Mouse (Mus musculus): ENCODE measurements at regions not wholly inside any gene's neighbourhood (a gene's known extent, or its start where the extent isn't known, plus 50 kb on each side); places are given as distances from the start of the nearest gene placed in this dataset.

DNA sequence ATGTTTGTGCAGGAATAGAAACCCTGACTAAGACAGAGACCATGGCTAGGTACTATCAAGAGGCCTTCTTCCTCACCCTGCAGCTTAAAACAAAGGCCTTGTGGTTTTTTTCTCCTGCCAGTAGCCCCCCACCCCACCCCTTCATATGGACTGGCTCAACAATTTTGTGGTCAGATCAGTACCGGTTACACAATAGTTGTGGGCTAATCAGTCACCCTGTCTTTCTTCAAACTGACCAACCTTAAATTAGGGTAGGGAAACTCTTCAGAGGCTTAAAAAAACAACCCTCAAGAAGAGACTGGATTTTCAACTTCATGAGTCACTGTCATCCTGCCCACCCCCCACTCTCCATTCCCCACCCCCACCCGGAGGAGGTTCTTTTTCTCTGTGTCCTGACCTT is 58.6 kb upstream of the Usp27x start:
- Histone ChIP-seq H3K4me1 (ENCODE audit: control insufficient read depth, insufficient read depth, low read length) (no peaks in the 10 kb centered on the region), H3K27ac (ENCODE audit: low read length) (no peak overlapping the region), H3K4me3 (ENCODE audit: low read depth, low read length) (no peak overlapping the region), H3K9me3 (replicated peaks; ENCODE audit: control insufficient read depth, low read length, poor library complexity, severe bottlenecking) (no peaks in the 10 kb centered on the region), H3K9ac (ENCODE audit: low read depth, low read length) (no peak overlapping the region), H3K27me3 (ENCODE audit: control insufficient read depth, insufficient read depth, low read depth, low read length) (no peaks in the 10 kb centered on the region), H3K4me2 (ENCODE audit: low read length) (no peak overlapping the region), H3K36me3 (ENCODE audit: control insufficient read depth, insufficient read depth, low read length) (no peaks in the 10 kb centered on the region)
- 81% methylated on average over 2 of the region's 2 CpGs for WGBS
- no peak for ATAC-seq

DNA sequence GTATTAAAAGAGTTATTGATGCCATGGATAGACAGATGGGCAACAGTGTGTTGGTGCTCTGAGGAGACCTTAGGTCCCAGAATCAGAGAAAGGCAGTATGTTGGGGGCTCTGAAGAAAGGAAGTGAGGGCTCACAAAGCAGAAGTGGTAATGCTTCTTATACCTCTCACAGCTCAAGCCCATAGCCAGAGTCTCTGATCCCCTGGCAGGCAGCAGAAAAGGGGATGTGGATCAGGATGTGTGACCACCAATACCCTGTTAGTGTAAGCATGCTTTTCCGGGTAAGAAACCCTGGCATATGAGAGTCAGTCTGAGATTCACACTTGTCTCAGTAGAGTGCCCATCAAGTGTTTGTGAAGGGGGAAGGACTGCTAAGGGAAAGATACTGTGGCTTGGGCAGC is 54.8 kb upstream of the Usp27x start:
- H3K4me1 ChIP-seq (ENCODE audit: control insufficient read depth, insufficient read depth, low read length) = no peaks in the 10 kb centered on the region
- no peaks in the 10 kb centered on the region for H3K27me3 ChIP-seq (ENCODE audit: control insufficient read depth, insufficient read depth, low read depth, low read length)
- WGBS = 79% methylated on average over 1 of the region's 1 CpGs
- no peaks in the 10 kb centered on the region for H3K36me3 ChIP-seq (ENCODE audit: control insufficient read depth, insufficient read depth, low read length)
- H3K27ac ChIP-seq (ENCODE audit: low read length) = no peak overlapping the region
- H3K4me3 ChIP-seq (ENCODE audit: low read depth, low read length) = no peak overlapping the region
- ATAC-seq = no peak
- H3K4me2 ChIP-seq (ENCODE audit: low read length) = no peak overlapping the region
- H3K9ac ChIP-seq (ENCODE audit: low read depth, low read length) = no peak overlapping the region
- no peaks in the 10 kb centered on the region for H3K9me3 ChIP-seq (replicated peaks; ENCODE audit: control insufficient read depth, low read length, poor library complexity, severe bottlenecking)

DNA sequence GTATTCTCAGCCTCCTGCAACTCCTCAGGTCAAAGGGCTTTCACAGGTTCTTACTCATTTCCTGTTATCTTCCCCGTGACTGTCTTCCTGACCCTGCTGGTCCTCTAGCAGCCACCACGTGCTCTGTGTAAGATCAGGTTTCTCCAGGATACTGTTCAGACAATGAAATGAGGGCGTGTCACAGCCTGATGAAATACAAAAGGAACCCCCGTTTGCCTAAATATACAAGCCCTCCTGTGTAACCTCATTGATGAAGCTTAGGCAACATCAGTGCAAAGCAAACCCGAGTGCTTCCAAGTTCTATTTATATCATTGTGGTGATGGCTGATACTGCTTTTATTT is 53.9 kb upstream of the Usp27x start:
- ATAC-seq = no peak
- Histone ChIP-seq H3K27me3 (ENCODE audit: control insufficient read depth, insufficient read depth, low read depth, low read length) (no peaks in the 10 kb centered on the region), H3K4me2 (ENCODE audit: low read length) (no peak overlapping the region), H3K9me3 (replicated peaks; ENCODE audit: control insufficient read depth, low read length, poor library complexity, severe bottlenecking) (no peaks in the 10 kb centered on the region), H3K9ac (ENCODE audit: low read depth, low read length) (no peak overlapping the region), H3K4me3 (ENCODE audit: low read depth, low read length) (no peak overlapping the region), H3K27ac (ENCODE audit: low read length) (no peak overlapping the region), H3K4me1 (ENCODE audit: control insufficient read depth, insufficient read depth, low read length) (no peaks in the 10 kb centered on the region), H3K36me3 (ENCODE audit: control insufficient read depth, insufficient read depth, low read length) (no peaks in the 10 kb centered on the region)
- 22% methylated on average over 5 of the region's 5 CpGs for WGBS

DNA sequence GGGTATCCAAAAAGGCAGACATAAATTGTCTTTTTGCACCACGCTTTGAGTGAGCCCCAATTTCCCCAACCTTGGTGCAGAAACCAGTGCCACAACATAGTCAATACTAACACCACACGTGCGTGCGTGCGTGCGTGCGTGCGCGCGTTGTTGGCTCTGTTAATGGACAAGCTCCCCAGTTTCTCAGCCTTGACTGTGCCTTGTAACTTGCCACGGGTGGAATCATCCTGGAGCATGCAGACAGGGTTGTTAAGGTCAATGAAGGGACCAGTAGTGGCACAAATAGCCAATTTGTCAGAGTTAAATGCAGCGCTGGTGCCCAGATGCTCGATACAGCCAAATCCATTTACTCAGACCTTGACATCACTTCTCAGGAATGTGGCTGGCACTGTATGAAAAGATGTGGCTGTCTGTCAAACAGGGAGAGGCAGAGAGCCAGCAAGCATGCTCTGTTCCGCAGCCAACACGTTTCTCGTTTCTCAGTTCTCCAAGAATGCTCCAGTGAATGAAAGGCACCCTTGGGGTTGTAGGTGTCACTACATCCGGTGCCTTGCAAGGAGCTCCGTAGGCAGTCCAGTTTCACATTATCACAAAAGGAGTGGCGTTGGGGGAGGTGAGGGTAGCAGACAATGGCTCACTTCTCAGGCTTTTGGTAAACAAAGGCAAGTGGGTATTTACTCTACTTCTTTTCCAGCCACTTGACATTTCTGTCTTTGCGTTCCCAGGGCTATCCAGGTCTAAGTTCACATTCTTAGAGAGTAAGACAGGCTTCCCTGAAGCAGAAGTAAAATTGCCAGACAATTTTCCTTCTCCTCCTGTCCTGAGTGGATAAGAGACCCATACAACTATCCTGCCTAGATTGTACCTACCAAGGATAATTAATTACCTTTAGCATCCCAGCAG is 53.2 kb upstream of the Usp27x start:
- peak; percentile 84 for ATAC-seq
- no peaks in the 10 kb centered on the region for H3K36me3 ChIP-seq (ENCODE audit: control insufficient read depth, insufficient read depth, low read length)
- no peak overlapping the region for H3K4me3 ChIP-seq (ENCODE audit: low read depth, low read length)
- H3K27ac ChIP-seq (ENCODE audit: low read length) = no peak overlapping the region
- no peak overlapping the region for H3K9ac ChIP-seq (ENCODE audit: low read depth, low read length)
- 47% methylated on average over 20 of the region's 20 CpGs for WGBS
- H3K4me2 ChIP-seq (ENCODE audit: low read length) = peak overlapping the region; percentile 21; the same call in 1 of the 2 replicates
- H3K4me1 ChIP-seq (ENCODE audit: control insufficient read depth, insufficient read depth, low read length) = no peaks in the 10 kb centered on the region
- no peaks in the 10 kb centered on the region for H3K27me3 ChIP-seq (ENCODE audit: control insufficient read depth, insufficient read depth, low read depth, low read length)
- no peaks in the 10 kb centered on the region for H3K9me3 ChIP-seq (replicated peaks; ENCODE audit: control insufficient read depth, low read length, poor library complexity, severe bottlenecking)
